Mouse (Mus musculus) neural tube, embryonic 15.5 days (tissue): ENCODE measurements around the gene L2hgdh. TPM values are rescaled to one million over a fixed set of nuclear protein-coding genes. Genes with fewer than 3 reads are reported as not detected.

Experiments
- ATAC-seq: fragments of 200-750 bp; cut with Nextera tagmentation; 2 replicates; pipeline ENCODE4 v1.8.0; 2017; ENCODE audit warnings: mild to moderate bottlenecking, moderate TSS enrichment, moderate library complexity; ENCODE audit not compliant: low FRiP score
- H3K27ac ChIP-seq: fragments of 300-500 bp; sonication (generic); replicated peaks from 2 replicates; pipeline ENCODE4 v1.5.1; 2015; ENCODE audit warnings: mild to moderate bottlenecking, inconsistent platforms
- H3K27me3 ChIP-seq: fragments of 300-500 bp; sonication (generic); replicated peaks from 2 replicates; pipeline ENCODE4 v1.6.1; 2015; ENCODE audit warnings: inconsistent platforms
- H3K36me3 ChIP-seq: fragments of 300-500 bp; sonication (generic); 2 replicates; pipeline ENCODE4 v1.6.1; 2015; ENCODE audit warnings: inconsistent platforms
- H3K4me1 ChIP-seq: fragments of 300-500 bp; sonication (generic); 2 replicates; pipeline ENCODE4 v1.6.1; 2015; ENCODE audit warnings: inconsistent platforms
- H3K4me2 ChIP-seq: fragments of 300-500 bp; sonication (generic); 2 replicates; pipeline ENCODE4 v1.6.1; 2015; ENCODE audit warnings: inconsistent platforms, mild to moderate bottlenecking, moderate library complexity
- H3K4me3 ChIP-seq: fragments of 300-500 bp; sonication (generic); replicated peaks from 2 replicates; pipeline ENCODE4 v1.5.1; 2015; ENCODE audit warnings: mild to moderate bottlenecking, inconsistent platforms
- H3K9ac ChIP-seq: fragments of 300-500 bp; sonication (generic); replicated peaks from 2 replicates; pipeline ENCODE4 v1.6.1; 2015; ENCODE audit warnings: mild to moderate bottlenecking, inconsistent platforms
- H3K9me3 ChIP-seq: fragments of 300-500 bp; sonication (generic); replicated peaks from 2 replicates; pipeline ENCODE4 v1.6.1; 2016; ENCODE audit warnings: inconsistent platforms
- WGBS: fragments of 180-500 bp; shearing (Covaris S2); methylation state at CpG from one replicate; pipeline ENCODE4 v1.1.7; 2015; ENCODE audit warnings: mixed read lengths; 5-methylcytosine and 5-hydroxymethylcytosine counted together
- polyA plus RNA-seq: library from polyadenylated mRNA; unstranded; fragments of >200 nt; fragmentation: Nextera tagmentation; extraction: Ambion mirVana; gene quantifications from 2 replicates; pipeline ENCODE4 v1.2.1, GENCODE M21; 2015

Gene L2hgdh
- polyA plus RNA-seq = 12.6 and 13.4 TPM in 2 replicates

GRCm38 (mm10) chr12:69724711-69725460 is at the start of gene L2hgdh, which contains the start of gene Atp5s:
Gene L2hgdh, minus strand, starts transcription at chr12:69724873.
Gene Atp5s, plus strand, starts transcription at chr12:69724950.
- Histone ChIP-seq H3K9ac (peak within 1 kb of the TSS; percentile 78), H3K9me3 (no peaks in the 10 kb centered on the region), H3K4me2 (peak within 1 kb of the TSS; percentile 83), H3K36me3 (peaks cover 11% of the 10 kb centered on the region), H3K27ac (peak within 1 kb of the TSS; percentile 90), H3K4me3 (peak within 1 kb of the TSS; percentile 89), H3K4me1 (peaks cover 23% of the 10 kb centered on the region), H3K27me3 (no peaks in the 10 kb centered on the region)
- WGBS = under 1% methylated on average over 59 of the region's 60 CpGs
- ATAC-seq = peak; percentile 98

GRCm38 (mm10) chr12:69768841-69769240 is 44.2 kb upstream of the L2hgdh start:
- Histone ChIP-seq H3K4me2 (no peak overlapping the region), H3K4me1 (peaks cover 14% of the 10 kb centered on the region), H3K4me3 (no peak overlapping the region), H3K36me3 (no peaks in the 10 kb centered on the region), H3K9ac (no peak overlapping the region), H3K27ac (no peak overlapping the region), H3K27me3 (no peaks in the 10 kb centered on the region), H3K9me3 (no peaks in the 10 kb centered on the region)
- 80% methylated on average over 2 of the region's 2 CpGs for WGBS
- no peak for ATAC-seq

- peaks cover 14% of the 10 kb centered on the region for H3K4me1 ChIP-seq
- 35% methylated on average over 9 of the region's 9 CpGs for WGBS
- ATAC-seq = no peak
- no peaks in the 10 kb centered on the region for H3K27me3 ChIP-seq
- H3K4me3 ChIP-seq = no peak overlapping the region
- no peak overlapping the region for H3K4me2 ChIP-seq
- H3K36me3 ChIP-seq = no peaks in the 10 kb centered on the region
- no peaks in the 10 kb centered on the region for H3K9me3 ChIP-seq
- no peak overlapping the region for H3K9ac ChIP-seq
- H3K27ac ChIP-seq = no peak overlapping the region
These were observed 43.0 kb upstream of the L2hgdh start for GRCm38 (mm10) chr12:69767476-69768258.

GRCm38 (mm10) chr12:69766185-69766904 is 41.7 kb upstream of the L2hgdh start:
- Histone ChIP-seq H3K9ac (no peak overlapping the region), H3K36me3 (no peaks in the 10 kb centered on the region), H3K4me1 (peaks cover 14% of the 10 kb centered on the region), H3K4me2 (no peak overlapping the region), H3K9me3 (no peaks in the 10 kb centered on the region), H3K4me3 (no peak overlapping the region), H3K27ac (no peak overlapping the region), H3K27me3 (no peaks in the 10 kb centered on the region)
- 69% methylated on average over 10 of the region's 10 CpGs for WGBS
- no peak for ATAC-seq

- no peak for ATAC-seq
- no peak overlapping the region for H3K4me3 ChIP-seq
- 47% methylated on average over 9 of the region's 9 CpGs for WGBS
These were observed 40.9 kb upstream of the L2hgdh start for GRCm38 (mm10) chr12:69765543-69765942.

GRCm38 (mm10) chr12:69761603-69762002 is 36.9 kb upstream of the L2hgdh start:
- WGBS = 91% methylated on average over 2 of the region's 2 CpGs
- no peak overlapping the region for H3K4me3 ChIP-seq
- no peak overlapping the region for H3K4me2 ChIP-seq
- peaks cover 16% of the 10 kb centered on the region for H3K4me1 ChIP-seq
- no peaks in the 10 kb centered on the region for H3K36me3 ChIP-seq
- no peak for ATAC-seq
- H3K9ac ChIP-seq = no peak overlapping the region
- H3K27ac ChIP-seq = no peak overlapping the region
- no peaks in the 10 kb centered on the region for H3K27me3 ChIP-seq
- H3K9me3 ChIP-seq = no peaks in the 10 kb centered on the region

More at GRCm38 (mm10) chr12:69765543-69765942, 40.9 kb upstream of the L2hgdh start:
- Histone ChIP-seq H3K4me1 (peaks cover 14% of the 10 kb centered on the region), H3K9me3 (no peaks in the 10 kb centered on the region), H3K27ac (no peak overlapping the region), H3K4me2 (no peak overlapping the region), H3K36me3 (no peaks in the 10 kb centered on the region), H3K9ac (no peak overlapping the region), H3K27me3 (no peaks in the 10 kb centered on the region)

GRCm38 (mm10) chr12:69760743-69761406 is 36.2 kb upstream of the L2hgdh start:
- H3K4me3 ChIP-seq = no peak overlapping the region
- H3K27ac ChIP-seq = no peak overlapping the region
- ATAC-seq = no peak
- H3K36me3 ChIP-seq = no peaks in the 10 kb centered on the region
- no peak overlapping the region for H3K9ac ChIP-seq
- H3K4me1 ChIP-seq = peaks cover 16% of the 10 kb centered on the region
- H3K4me2 ChIP-seq = no peak overlapping the region
- H3K27me3 ChIP-seq = no peaks in the 10 kb centered on the region
- H3K9me3 ChIP-seq = no peaks in the 10 kb centered on the region
- WGBS = 85% methylated on average over 20 of the region's 20 CpGs

GRCm38 (mm10) chr12:69760014-69760413 is 35.3 kb upstream of the L2hgdh start:
- WGBS = 47% methylated on average over 6 of the region's 6 CpGs
- Histone ChIP-seq H3K4me3 (no peak overlapping the region), H3K4me1 (peaks cover 12% of the 10 kb centered on the region), H3K9ac (no peak overlapping the region), H3K9me3 (no peaks in the 10 kb centered on the region), H3K36me3 (no peaks in the 10 kb centered on the region), H3K27ac (no peak overlapping the region), H3K4me2 (no peak overlapping the region), H3K27me3 (no peaks in the 10 kb centered on the region)
- no peak for ATAC-seq

- Histone ChIP-seq H3K27ac (no peak overlapping the region), H3K9ac (no peak overlapping the region), H3K4me2 (peak overlapping the region; percentile 51; the same call in 1 of the 2 replicates), H3K4me3 (no peak overlapping the region), H3K36me3 (no peaks in the 10 kb centered on the region), H3K27me3 (no peaks in the 10 kb centered on the region), H3K4me1 (peaks cover 12% of the 10 kb centered on the region), H3K9me3 (no peaks in the 10 kb centered on the region)
- ATAC-seq = no peak
- WGBS = 54% methylated on average over 7 of the region's 7 CpGs
These were observed 34.7 kb upstream of the L2hgdh start for GRCm38 (mm10) chr12:69759267-69759885.

- Histone ChIP-seq H3K4me2 (peak overlapping the region; percentile 51), H3K9ac (0 out of 2 replicates have a peak overlapping the region, but pooled peaks have one; percentile 14), H3K4me3 (peak overlapping the region; percentile 9), H3K27me3 (no peaks in the 10 kb centered on the region), H3K4me1 (peaks cover 12% of the 10 kb centered on the region), H3K36me3 (no peaks in the 10 kb centered on the region), H3K9me3 (no peaks in the 10 kb centered on the region), H3K27ac (no peak overlapping the region; the same call in 1 of the 2 replicates)
- 12% methylated on average over 22 of the region's 22 CpGs for WGBS
- ATAC-seq = no peak
These were observed 33.8 kb upstream of the L2hgdh start for GRCm38 (mm10) chr12:69758221-69759185.
